17 mouse cellular contexts compared by ENCODE assay signal in the genomic region with DNA sequence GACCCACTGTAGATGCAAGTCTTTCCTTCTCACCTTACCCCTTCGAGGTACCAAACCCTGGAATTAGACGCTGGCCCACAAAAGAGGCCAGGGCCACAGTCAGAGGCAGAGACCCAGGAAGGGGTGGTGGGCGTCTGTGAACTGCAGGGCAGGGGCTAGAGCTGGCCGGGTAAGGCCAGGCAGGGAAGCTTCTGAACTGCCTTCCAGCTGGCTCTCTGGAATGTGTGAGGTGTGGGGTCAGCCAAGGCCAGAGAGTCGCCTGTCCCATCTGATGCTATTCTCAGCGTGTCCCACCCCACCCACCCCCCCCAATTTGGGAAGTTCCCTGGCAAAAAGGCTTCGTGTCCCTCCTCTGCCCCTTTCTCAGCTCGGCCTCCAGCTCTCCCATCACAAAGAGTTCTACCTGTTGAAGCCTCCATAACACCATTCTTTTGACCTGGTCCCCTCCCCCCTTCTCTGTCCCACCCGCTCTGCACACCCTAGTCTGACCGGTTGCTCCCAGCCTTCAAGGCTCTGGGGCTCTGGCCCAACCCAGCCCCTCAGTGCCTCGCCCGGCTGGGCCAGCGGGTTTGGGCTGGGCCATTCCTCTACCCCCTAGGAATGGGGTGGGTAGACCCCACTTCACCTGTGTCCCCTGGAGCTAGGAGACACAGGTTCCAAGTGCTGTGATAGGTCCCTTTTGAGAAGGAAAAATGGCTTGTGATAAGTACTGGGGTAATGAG. TPM values are rescaled to one million over a fixed set of nuclear protein-coding genes. Genes with fewer than 3 reads are reported as not detected.
DNase-seq lines count a peak whose midpoint lies in the region; ATAC-seq and TF ChIP-seq lines count a peak whose summit lies in the region.
"Had no signal": no experiment of that assay in that cellular context is flagged by ENCODE, and none has a peak within 500 bp of the region (broad histone marks: within the 10 kb centered on the region; RNA-seq: fewer than 3 reads in every experiment).

No protein-coding gene starts in this region.

- intact Hi-C loops in heart, postnatal 10 days (cut with DNase I) = no loop called here

- TF ChIP-seq CTCF in kidney, adult 2 months (conservative IDR thresholded peaks at IDR 0.05; ENCODE audit: insufficient read depth, insufficient read length, low read depth, low read length) = no peak

- H3K4me2 ChIP-seq in kidney, embryonic 15.5 days = no peak overlapping the region
- H3K4me2 ChIP-seq in embryonic facial prominence, embryonic 13.5 days = no peak overlapping the region
- H3K4me2 ChIP-seq: forebrain, embryonic 13.5 days had no signal

- WGBS in kidney, adult 2 months = 55% methylated on average over 13 of the region's 13 CpGs
- WGBS in kidney, embryonic 15.5 days = 74% methylated on average over 12 of the region's 13 CpGs
- 72% methylated on average over 13 of the region's 13 CpGs for WGBS in embryonic facial prominence, embryonic 13.5 days
- 59% methylated on average over 13 of the region's 13 CpGs for WGBS in heart, embryonic 10.5 days

- no peaks in the 10 kb centered on the region for H3K27me3 ChIP-seq in kidney, adult 2 months (replicated peaks; ENCODE audit: control insufficient read depth, insufficient read depth, low read length)
- H3K27me3 ChIP-seq in kidney, embryonic 15.5 days = no peaks in the 10 kb centered on the region
- no peaks in the 10 kb centered on the region for H3K27me3 ChIP-seq in embryonic facial prominence, embryonic 13.5 days
- no peaks in the 10 kb centered on the region for H3K27me3 ChIP-seq in heart, embryonic 10.5 days (ENCODE audit: insufficient read depth, poor library complexity, severe bottlenecking)
- H3K27me3 ChIP-seq: forebrain, embryonic 13.5 days had no signal

- no peak for DNase-seq in kidney, adult 2 months
- DNase-seq in heart, embryonic 10.5 days (ENCODE audit: low spot score) = no peak
- peak; percentile 67 to 69 for DNase-seq in heart, postnatal 10 days
- DNase-seq in left cerebral cortex, adult 9 months (ENCODE audit: low spot score in 2 of 2) = no peak
- DNase-seq in spleen, postnatal 4 days (ENCODE audit: low spot score in 2 of 2) = no peak
- DNase-seq: cerebellum, adult 8-10 months; kidney, adult 18-20 months; kidney, postnatal 25 days; layer of hippocampus, adult 9-11 months; lung, postnatal 36 days had no signal

- TF ChIP-seq POLR2A in kidney, adult 2 months (IDR thresholded peaks at IDR 0.05; ENCODE audit: low read depth, low read length) = no peak

- H3K9ac ChIP-seq in kidney, embryonic 15.5 days = no peak overlapping the region
- no peak overlapping the region for H3K9ac ChIP-seq in embryonic facial prominence, embryonic 13.5 days
- H3K9ac ChIP-seq: forebrain, embryonic 13.5 days had no signal

- no peak overlapping the region for H3K4me3 ChIP-seq in kidney, adult 2 months (ENCODE audit: insufficient read depth, low read depth, low read length)
- H3K4me3 ChIP-seq in kidney, embryonic 15.5 days (replicated peaks) = no peak overlapping the region
- H3K4me3 ChIP-seq in embryonic facial prominence, embryonic 13.5 days = no peak overlapping the region
- H3K4me3 ChIP-seq in heart, embryonic 10.5 days = 0 out of 2 replicates have a peak overlapping the region, but pooled peaks have one; percentile 0
- H3K4me3 ChIP-seq: forebrain, embryonic 13.5 days; midbrain, embryonic 10.5 days had no signal

- no peaks in the 10 kb centered on the region for H3K9me3 ChIP-seq in kidney, embryonic 15.5 days (replicated peaks)
- H3K9me3 ChIP-seq in embryonic facial prominence, embryonic 13.5 days = no peaks in the 10 kb centered on the region
- H3K9me3 ChIP-seq in heart, embryonic 10.5 days = no peaks in the 10 kb centered on the region
- H3K9me3 ChIP-seq: forebrain, embryonic 13.5 days; G1E; midbrain, embryonic 10.5 days had no signal

- no peak for ATAC-seq in kidney, embryonic 15.5 days (replicated peaks; ENCODE audit: low FRiP score)
- ATAC-seq in embryonic facial prominence, embryonic 13.5 days (ENCODE audit: insufficient number of reproducible peaks, insufficient read depth, low FRiP score, low TSS enrichment, low read depth) = no peak
- ATAC-seq in activated CD4-positive, CD25-positive, alpha-beta regulatory T cell, adult 4 months = no peak
- ATAC-seq: forebrain, embryonic 13.5 days; hindbrain, embryonic 16.5 days had no signal

- peak overlapping the region; percentile 16; the same call in 1 of the 2 replicates for H3K27ac ChIP-seq in kidney, adult 2 months (ENCODE audit: insufficient read depth, low read depth, low read length)
- no peak overlapping the region for H3K27ac ChIP-seq in kidney, embryonic 15.5 days
- H3K27ac ChIP-seq in embryonic facial prominence, embryonic 13.5 days = peak overlapping the region; percentile 11; the same call in 1 of the 2 replicates
- peak overlapping the region; percentile 30; the same call in 1 of the 2 replicates for H3K27ac ChIP-seq in heart, embryonic 10.5 days
- H3K27ac ChIP-seq: forebrain, embryonic 13.5 days; midbrain, embryonic 10.5 days had no signal

- H3K36me3 ChIP-seq in kidney, adult 2 months (ENCODE audit: control insufficient read depth, insufficient read depth, low read length) = no peaks in the 10 kb centered on the region
- peaks cover 76% of the 10 kb centered on the region for H3K36me3 ChIP-seq in kidney, embryonic 15.5 days
- H3K36me3 ChIP-seq in embryonic facial prominence, embryonic 13.5 days = peaks cover 64% of the 10 kb centered on the region
- H3K36me3 ChIP-seq in heart, embryonic 10.5 days = peaks cover 74% of the 10 kb centered on the region

- H3K4me1 ChIP-seq in kidney, adult 2 months (ENCODE audit: control insufficient read depth, insufficient read depth, low read length) = peaks cover 8% of the 10 kb centered on the region
- H3K4me1 ChIP-seq in kidney, embryonic 15.5 days = peaks cover 28% of the 10 kb centered on the region
- H3K4me1 ChIP-seq in embryonic facial prominence, embryonic 13.5 days = peaks cover 15% of the 10 kb centered on the region
- peaks cover 73% of the 10 kb centered on the region for H3K4me1 ChIP-seq in heart, embryonic 10.5 days

RNA-seq across cellular contexts. Expression of gene Tsc22d4, which starts 7.7 kb away (rescaled TPM):
- 71.2 and 78.4 TPM in 2 replicates for polyA plus RNA-seq in kidney, adult 2 months (2012; rRNA removed)
- polyA plus RNA-seq in kidney, embryonic 15.5 days (2015; fragmentation: Nextera tagmentation; extraction: Ambion mirVana) = 111 and 126 TPM in 2 replicates
- 129 and 134 TPM in 2 replicates for polyA plus RNA-seq in embryonic facial prominence, embryonic 13.5 days (2015; fragmentation: Nextera tagmentation; extraction: Ambion mirVana)
- polyA plus RNA-seq in heart, embryonic 10.5 days (2016; fragmentation: Nextera tagmentation; extraction: Ambion mirVana) = 147 and 165 TPM in 2 replicates
- 100 to 1,000 TPM; 279 to 287 TPM for total RNA-seq in heart, postnatal 10 days (2021)
- polyA plus RNA-seq in activated CD4-positive, CD25-positive, alpha-beta regulatory T cell, adult 4 months (2017; shearing (Covaris generic)) = 10 to 100 TPM; 62.9 to 82.3 TPM

RNA-seq across cellular contexts. Expression of gene Nyap1, which starts 11.9 kb away (rescaled TPM):
- 3.1 and 4.1 TPM in 2 replicates for polyA plus RNA-seq in kidney, adult 2 months (2012; rRNA removed)
- polyA plus RNA-seq in kidney, embryonic 15.5 days (2015; fragmentation: Nextera tagmentation; extraction: Ambion mirVana) = 1.8 and 2.1 TPM in 2 replicates
- 3.5 and 4.4 TPM in 2 replicates for polyA plus RNA-seq in embryonic facial prominence, embryonic 13.5 days (2015; fragmentation: Nextera tagmentation; extraction: Ambion mirVana)
- 1.4 TPM in 2 replicates for polyA plus RNA-seq in heart, embryonic 10.5 days (2016; fragmentation: Nextera tagmentation; extraction: Ambion mirVana)
- 1 to 10 TPM; 1.6 to 1.7 TPM for total RNA-seq in heart, postnatal 10 days (2021)
- polyA plus RNA-seq in activated CD4-positive, CD25-positive, alpha-beta regulatory T cell, adult 4 months (2017; shearing (Covaris generic)) = under 1 TPM in 1 of 2 experiments, not detected in 1; 0.19 TPM

RNA-seq across cellular contexts. Expression of gene Ppp1r35, which starts 25.4 kb away (rescaled TPM):
- polyA plus RNA-seq in kidney, adult 2 months (2012; rRNA removed) = 30.6 and 36.6 TPM in 2 replicates
- 25.9 and 33.2 TPM in 2 replicates for polyA plus RNA-seq in kidney, embryonic 15.5 days (2015; fragmentation: Nextera tagmentation; extraction: Ambion mirVana)
- 28.4 and 30.6 TPM in 2 replicates for polyA plus RNA-seq in embryonic facial prominence, embryonic 13.5 days (2015; fragmentation: Nextera tagmentation; extraction: Ambion mirVana)
- polyA plus RNA-seq in heart, embryonic 10.5 days (2016; fragmentation: Nextera tagmentation; extraction: Ambion mirVana) = 31.3 and 49.2 TPM in 2 replicates
- 10 to 100 TPM; 13.4 to 17.4 TPM for total RNA-seq in heart, postnatal 10 days (2021)
- 1 to 10 TPM; 7.2 to 8.8 TPM for polyA plus RNA-seq in activated CD4-positive, CD25-positive, alpha-beta regulatory T cell, adult 4 months (2017; shearing (Covaris generic))

RNA-seq across cellular contexts. Expression of gene Mepce, which starts 34.2 kb away (rescaled TPM):
- 41.0 and 42.9 TPM in 2 replicates for polyA plus RNA-seq in kidney, adult 2 months (2012; rRNA removed)
- polyA plus RNA-seq in kidney, embryonic 15.5 days (2015; fragmentation: Nextera tagmentation; extraction: Ambion mirVana) = 9.2 and 10.4 TPM in 2 replicates
- polyA plus RNA-seq in embryonic facial prominence, embryonic 13.5 days (2015; fragmentation: Nextera tagmentation; extraction: Ambion mirVana) = 14.2 and 14.7 TPM in 2 replicates
- polyA plus RNA-seq in heart, embryonic 10.5 days (2016; fragmentation: Nextera tagmentation; extraction: Ambion mirVana) = 7.1 and 10.4 TPM in 2 replicates
- 10 to 100 TPM; 26.2 to 41.3 TPM for total RNA-seq in heart, postnatal 10 days (2021)
- polyA plus RNA-seq in activated CD4-positive, CD25-positive, alpha-beta regulatory T cell, adult 4 months (2017; shearing (Covaris generic)) = 10 to 100 TPM; 22.4 to 26.9 TPM

RNA-seq across cellular contexts. Expression of gene Zcwpw1, which starts 34.3 kb away (rescaled TPM):
- 1.6 and 2.5 TPM in 2 replicates for polyA plus RNA-seq in kidney, adult 2 months (2012; rRNA removed)
- 26.6 and 31.8 TPM in 2 replicates for polyA plus RNA-seq in kidney, embryonic 15.5 days (2015; fragmentation: Nextera tagmentation; extraction: Ambion mirVana)
- polyA plus RNA-seq in embryonic facial prominence, embryonic 13.5 days (2015; fragmentation: Nextera tagmentation; extraction: Ambion mirVana) = 36.1 and 39.7 TPM in 2 replicates
- polyA plus RNA-seq in heart, embryonic 10.5 days (2016; fragmentation: Nextera tagmentation; extraction: Ambion mirVana) = 10.0 and 12.5 TPM in 2 replicates
- 1 to 10 TPM; 2.8 to 3.1 TPM for total RNA-seq in heart, postnatal 10 days (2021)
- polyA plus RNA-seq in activated CD4-positive, CD25-positive, alpha-beta regulatory T cell, adult 4 months (2017; shearing (Covaris generic)) = 10 to 100 TPM in 1 of 2 experiments, 1 to 10 TPM in 1; 5.9 to 10.9 TPM

Comparison
In these comparisons a context has a peak if more than half of its experiments do, and no peak if none do; other contexts are left out.
1. DNase-seq: peak in heart, postnatal 10 days (2 of 2); none in kidney, adult 2 months (single experiment), heart, embryonic 10.5 days (single experiment), left cerebral cortex, adult 9 months (0 of 2) and spleen, postnatal 4 days (0 of 2).